Mouse (Mus musculus) splenic B cell, adult 2 months (primary cell): ENCODE results near the gene Sdhb.

Source experiments
- DNase-seq: peaks from one replicate; pipeline ENCODE4 v3.0.0-alpha.2; 2011; ENCODE audit warnings: low read depth, low spot score
- H3K27me3 ChIP-seq: 2 replicates; pipeline ENCODE4 v1.6.1; 2012; ENCODE audit warnings: mild to moderate bottlenecking, low read length, moderate library complexity, mixed read lengths; ENCODE audit not compliant: control insufficient read depth, poor library complexity, insufficient read depth, severe bottlenecking
- H3K36me3 ChIP-seq: 2 replicates; pipeline ENCODE4 v1.6.1; 2012; ENCODE audit warnings: mild to moderate bottlenecking, low read length, moderate library complexity, mixed read lengths; ENCODE audit not compliant: control insufficient read depth, poor library complexity, insufficient read depth, severe bottlenecking

The Sdhb gene

GRCm38 (mm10) chr4:140959128-140959679 lies 1.8 kb upstream of the Sdhb start:
- H3K36me3 ChIP-seq, result no peaks in the 10 kb centered on the region
- DNase-seq, result no peak
- H3K27me3 ChIP-seq, result no peaks in the 10 kb centered on the region

DNA sequence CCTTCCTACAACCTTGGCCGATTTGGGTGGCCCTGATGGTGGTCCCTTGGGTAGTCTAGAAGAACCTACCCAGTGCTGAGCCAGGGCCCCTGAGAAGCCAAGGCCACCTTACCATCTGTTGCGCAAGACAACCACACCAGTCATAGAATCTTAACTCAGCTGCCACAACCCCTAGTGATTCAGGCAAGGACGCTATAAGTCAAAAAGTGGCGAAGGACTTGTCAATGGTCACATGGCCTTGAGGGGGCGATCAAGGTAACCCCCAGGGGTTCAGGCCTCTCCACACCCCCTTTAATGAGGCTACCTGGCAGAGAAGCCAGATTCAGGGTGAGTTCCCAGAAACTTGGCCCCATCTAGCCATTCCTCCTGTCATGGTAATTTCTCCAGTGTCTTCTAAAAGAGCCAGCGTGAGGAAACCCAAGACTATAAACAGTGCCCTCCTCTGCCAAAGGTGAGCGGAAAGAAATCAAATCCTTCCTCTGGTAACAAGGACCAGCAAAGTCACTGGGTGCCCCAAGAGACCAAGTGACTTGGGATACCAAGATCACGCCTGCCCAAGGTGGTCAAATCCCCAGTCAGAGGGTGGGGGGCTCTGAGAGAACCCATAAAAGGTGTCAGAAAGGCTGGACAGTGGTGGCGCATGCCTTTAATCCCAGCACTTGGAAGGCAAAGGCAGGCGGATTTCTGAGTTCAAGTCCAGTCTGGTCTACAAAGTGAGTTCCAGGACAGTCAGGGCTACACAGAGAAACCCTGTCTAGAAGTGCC lies 1.1 kb upstream of the Sdhb start:
- H3K27me3 ChIP-seq, result no peaks in the 10 kb centered on the region
- DNase-seq, result no peak
- no peaks in the 10 kb centered on the region for H3K36me3 ChIP-seq

DNA sequence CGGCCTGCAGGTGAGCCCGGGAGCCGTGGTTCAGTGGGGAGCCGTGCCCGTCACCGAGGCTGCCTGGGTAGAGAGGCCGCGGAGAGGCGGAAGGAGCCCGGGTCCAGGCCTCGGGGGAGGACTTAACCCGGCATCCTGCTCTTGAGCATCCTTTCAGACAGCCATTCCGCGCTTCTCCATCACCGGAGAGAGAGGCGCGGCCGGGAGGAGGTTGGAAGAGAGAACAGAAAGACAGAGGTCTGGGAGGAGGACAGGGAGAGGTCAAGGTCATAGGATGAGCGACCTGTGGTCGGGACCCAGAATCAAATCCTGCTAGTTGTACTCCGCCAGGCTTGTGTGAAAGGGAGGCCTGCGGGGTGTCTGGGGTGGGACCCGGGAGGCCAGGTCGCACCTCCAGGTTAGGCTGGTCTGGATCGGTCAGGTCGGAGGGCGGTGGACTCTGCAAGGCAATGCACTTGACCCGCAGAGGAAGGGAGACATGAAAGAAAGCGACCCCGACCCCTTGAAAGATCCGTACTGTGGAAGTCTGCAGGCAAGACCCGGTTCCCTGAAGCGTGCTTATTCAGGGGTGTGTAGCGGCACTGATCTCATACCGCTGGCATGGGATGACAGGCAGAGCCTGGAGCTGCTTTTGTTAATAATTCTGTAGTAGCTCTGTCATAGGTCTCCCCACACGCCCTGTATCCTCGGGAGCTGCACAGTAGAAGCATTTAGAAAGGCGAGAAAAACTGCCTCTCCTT lies 634 bp downstream of the Sdhb start:
- no peaks in the 10 kb centered on the region for H3K27me3 ChIP-seq
- peaks cover 2% of the 10 kb centered on the region; the same call in 1 of the 2 replicates for H3K36me3 ChIP-seq
- DNase-seq, result no peak

DNA sequence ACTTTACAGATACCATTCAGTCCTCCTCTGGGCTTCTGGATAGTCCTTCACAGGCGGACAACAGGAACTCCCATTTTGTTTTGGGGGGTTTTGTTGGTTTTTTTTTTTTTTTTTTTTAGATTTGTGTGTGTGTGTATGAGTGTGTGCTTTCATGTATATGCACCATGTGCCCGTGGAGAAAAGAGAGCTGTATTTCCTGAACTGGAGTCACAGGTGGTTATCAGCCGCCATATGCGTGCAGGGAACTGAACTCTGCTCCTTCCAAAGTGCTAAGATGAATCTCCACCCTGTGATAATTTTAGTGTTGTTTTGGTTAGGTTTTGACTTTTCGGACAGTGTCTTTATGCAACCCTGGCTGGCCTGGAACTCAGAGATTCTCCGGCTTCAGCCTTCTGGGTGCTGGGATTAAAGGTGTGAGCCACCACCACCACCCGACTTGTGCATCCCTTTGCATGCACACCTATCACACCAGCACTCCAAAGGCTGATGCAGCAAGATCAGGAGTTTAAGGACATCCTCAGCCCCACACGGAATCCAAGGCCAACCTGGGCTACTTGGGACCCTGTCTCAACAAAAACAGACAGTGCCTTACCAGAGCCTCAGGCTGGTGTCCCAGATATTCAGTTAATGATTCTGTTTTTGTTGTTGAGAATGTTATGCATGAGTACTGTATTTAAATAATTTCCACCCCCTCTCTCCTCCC lies 1.4 kb downstream of the Sdhb start:
- no peak for DNase-seq
- no peaks in the 10 kb centered on the region for H3K27me3 ChIP-seq
- peaks cover 8% of the 10 kb centered on the region for H3K36me3 ChIP-seq

DNA sequence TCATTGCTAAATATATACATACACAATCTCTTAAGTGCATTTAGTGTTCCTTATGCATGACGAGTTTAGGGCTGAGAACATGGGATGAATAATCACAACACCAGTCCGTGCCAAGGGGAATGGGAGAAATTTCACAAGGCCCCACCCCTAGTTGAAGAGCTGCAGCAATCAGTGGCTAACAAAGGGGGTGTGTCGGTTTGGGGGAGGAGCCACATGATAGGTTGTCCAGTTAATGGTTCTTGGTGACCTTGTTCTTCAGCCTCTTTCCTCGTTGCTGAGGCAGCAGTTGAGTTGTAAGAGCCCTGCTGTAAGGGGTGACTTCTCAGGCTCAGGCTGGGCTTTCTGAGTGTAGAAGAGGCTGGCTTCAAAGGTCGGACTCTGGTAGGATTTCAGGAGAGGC lies 1.9 kb downstream of the Sdhb start:
- Histone ChIP-seq H3K36me3 (peaks cover 12% of the 10 kb centered on the region), H3K27me3 (no peaks in the 10 kb centered on the region)
- DNase-seq, result no peak

DNA sequence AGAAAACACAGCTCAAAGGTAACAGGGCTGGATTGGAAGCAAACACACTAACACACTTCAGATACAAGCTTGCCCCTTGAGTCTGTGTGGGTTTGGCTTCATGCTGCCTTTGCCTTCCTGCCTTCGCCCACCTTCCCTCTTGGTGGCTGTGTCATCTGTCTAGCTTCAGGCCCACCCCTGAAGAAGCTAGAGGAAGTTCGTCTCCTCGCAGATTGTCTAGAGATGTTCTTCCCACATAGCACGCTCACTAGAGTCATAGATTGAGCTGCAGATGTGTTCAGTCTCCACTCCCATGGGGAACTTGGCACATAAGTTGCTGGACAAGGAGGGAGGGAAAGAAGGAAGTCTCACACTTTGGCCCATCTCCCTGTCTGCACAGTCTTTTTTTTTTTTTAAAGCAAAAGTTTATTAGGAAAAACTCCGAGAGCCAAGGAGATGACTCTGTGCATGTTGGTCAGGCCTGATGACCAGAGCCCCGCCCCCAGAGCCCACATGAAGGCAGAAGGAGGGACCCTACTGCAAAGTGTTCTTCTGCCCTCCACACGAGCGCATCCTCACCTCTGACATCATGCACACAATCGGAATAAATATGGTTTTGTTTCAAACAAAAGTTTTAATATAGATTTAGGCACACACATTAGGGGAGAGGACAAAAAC lies 3.1 kb downstream of the Sdhb start:
- no peak for DNase-seq
- H3K36me3 ChIP-seq, result peaks cover 15% of the 10 kb centered on the region
- H3K27me3 ChIP-seq, result no peaks in the 10 kb centered on the region

GRCm38 (mm10) chr4:140964620-140965019 lies 3.6 kb downstream of the Sdhb start:
- peak; percentile 85 for DNase-seq
- H3K27me3 ChIP-seq, result no peaks in the 10 kb centered on the region
- H3K36me3 ChIP-seq, result peaks cover 15% of the 10 kb centered on the region

DNA sequence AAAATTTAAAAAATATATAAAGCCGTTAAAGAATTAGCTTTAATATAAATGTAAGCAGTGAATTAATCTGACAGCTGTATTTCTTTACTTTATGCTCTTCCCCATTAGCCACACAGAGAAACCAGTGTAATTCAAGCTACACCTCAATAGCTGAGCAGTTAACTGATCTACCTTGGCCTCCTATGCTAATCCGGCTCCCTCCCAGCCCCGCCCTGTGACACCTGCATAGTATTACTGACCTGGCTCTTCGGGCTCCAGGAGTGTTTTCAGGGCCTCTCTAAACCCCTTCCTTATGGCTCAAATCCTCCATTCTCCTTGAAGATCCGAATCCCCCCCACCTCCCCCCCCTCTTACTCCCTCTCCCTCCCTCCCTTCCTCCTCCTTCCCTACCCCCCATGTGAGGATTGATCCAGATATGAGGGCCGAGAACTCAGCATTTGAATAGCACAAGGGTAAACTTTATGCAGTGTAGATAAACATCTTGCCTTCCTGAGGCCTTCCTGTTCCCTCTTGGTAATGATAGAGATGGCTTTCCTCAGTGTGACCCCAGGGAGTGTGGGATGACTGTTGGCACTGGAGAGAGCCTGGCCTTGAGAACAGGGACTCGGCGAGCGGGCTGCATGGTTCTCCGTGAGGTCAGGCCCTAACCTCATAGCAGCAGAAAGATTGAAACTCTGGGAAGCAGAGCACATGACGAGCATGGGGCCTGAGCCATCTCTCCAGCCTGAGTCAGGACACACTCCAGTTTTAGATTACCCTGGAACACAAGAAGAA lies 6.6 kb downstream of the Sdhb start:
- no peaks in the 10 kb centered on the region for H3K27me3 ChIP-seq
- peaks cover 16% of the 10 kb centered on the region for H3K36me3 ChIP-seq
- no peak for DNase-seq

- DNase-seq, result peak; percentile 33
- H3K27me3 ChIP-seq, result no peaks in the 10 kb centered on the region
- H3K36me3 ChIP-seq, result peaks cover 18% of the 10 kb centered on the region
Observed at GRCm38 (mm10) chr4:140971691-140972090, 10.7 kb downstream of the Sdhb start.

DNA sequence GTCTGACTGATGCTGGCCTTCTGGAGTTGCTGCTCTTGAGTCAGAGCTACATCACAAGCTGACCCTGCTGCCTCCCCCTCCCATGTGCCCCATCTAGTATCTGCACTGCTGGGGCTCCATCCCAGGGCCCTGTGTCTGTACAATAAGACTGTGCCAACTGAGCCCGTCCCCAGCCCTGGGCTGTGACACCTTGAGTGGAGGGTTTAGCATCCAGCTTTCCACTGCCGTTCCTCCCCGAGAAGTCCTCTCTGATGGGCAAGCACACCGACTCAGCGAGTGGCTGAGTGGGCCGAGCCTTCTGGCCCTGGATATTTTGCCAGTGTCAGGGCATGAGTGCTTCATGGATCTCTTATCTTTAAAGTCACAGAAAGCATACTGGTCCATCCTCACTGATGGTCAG lies 13.4 kb downstream of the Sdhb start:
- no peaks in the 10 kb centered on the region for H3K27me3 ChIP-seq
- H3K36me3 ChIP-seq, result peaks cover 9% of the 10 kb centered on the region
- DNase-seq, result no peak

DNA sequence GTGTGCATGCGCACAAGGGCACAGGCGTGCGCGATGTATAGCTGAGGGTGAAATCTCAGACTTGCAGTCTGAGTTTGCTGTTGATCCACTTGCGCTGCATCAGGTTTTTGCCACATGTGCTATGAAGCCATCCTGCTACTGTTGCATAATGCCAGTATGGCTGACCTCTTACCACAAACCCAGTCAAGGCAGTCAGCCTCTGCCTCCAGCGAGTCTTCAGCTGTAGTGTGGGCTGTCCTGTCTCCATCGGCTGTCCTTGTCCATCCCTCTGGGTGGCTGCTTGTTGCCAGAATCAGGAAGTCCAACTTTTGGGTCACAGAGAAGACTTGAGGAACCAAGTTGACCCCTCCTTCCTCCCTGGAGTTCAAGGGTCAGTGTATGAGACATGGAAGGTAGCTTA lies 14.4 kb downstream of the Sdhb start:
- peaks cover 9% of the 10 kb centered on the region for H3K36me3 ChIP-seq
- DNase-seq, result no peak
- no peaks in the 10 kb centered on the region for H3K27me3 ChIP-seq

DNA sequence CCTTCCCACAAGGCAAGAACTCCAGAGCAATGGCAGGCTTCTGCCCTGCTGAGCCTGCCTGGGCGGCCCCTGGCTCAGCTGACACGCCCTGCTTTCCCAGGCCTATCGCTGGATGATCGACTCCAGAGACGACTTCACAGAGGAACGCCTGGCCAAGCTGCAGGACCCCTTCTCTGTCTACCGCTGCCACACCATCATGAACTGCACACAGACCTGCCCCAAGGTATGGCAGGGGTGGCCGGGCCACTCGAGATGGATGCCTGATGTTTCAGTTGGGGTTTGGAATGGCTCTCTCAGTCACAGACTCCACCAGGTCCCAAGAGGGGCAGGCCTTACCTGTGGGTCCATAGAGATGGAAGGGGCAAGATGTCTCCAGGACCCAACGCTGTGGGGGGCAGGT lies 16.3 kb downstream of the Sdhb start:
- Histone ChIP-seq H3K36me3 (peaks cover 9% of the 10 kb centered on the region), H3K27me3 (no peaks in the 10 kb centered on the region)
- DNase-seq, result no peak

GRCm38 (mm10) chr4:140977886-140978692 lies 17.1 kb downstream of the Sdhb start:
- Histone ChIP-seq H3K36me3 (peaks cover 7% of the 10 kb centered on the region), H3K27me3 (no peaks in the 10 kb centered on the region)
- DNase-seq, result no peak
